21 mouse cellular contexts compared by ENCODE assay signal in the genomic region with DNA sequence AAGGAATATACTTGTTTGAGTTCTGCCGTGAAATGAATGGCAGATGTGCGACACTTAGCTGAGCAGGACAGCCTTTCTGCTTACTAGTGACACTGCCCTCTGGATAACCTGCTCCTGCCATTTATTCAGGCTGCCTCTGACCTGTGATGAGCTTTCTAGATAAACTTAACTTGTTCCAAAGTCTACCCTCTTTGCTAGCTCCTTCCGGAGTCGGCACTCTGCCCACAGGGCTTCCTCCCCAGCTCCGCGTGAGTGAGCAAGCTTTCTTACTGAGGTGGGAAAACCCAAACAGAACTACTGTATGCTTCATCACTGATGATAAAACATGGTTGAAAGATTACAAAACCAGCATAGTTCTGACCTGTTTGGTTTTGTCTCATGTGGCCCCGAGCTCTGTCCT. TPM values are rescaled to one million over a fixed set of nuclear protein-coding genes. Genes with fewer than 3 reads are reported as not detected.
A peak's percentile ranks its signal among the peaks of the same experiment; 100 is the strongest.
DNase-seq lines count a peak whose midpoint lies in the region; ATAC-seq and TF ChIP-seq lines count a peak whose summit lies in the region.
"Had no signal": no experiment of that assay in that cellular context is flagged by ENCODE, and none has a peak within 500 bp of the region (broad histone marks: within the 10 kb centered on the region; RNA-seq: fewer than 3 reads in every experiment).

No protein-coding gene starts in this region.

- H3K4me2 ChIP-seq in kidney, embryonic 14.5 days (replicated peaks; ENCODE audit: low read depth, low read length), result no peak overlapping the region
- H3K4me2 ChIP-seq in kidney, embryonic 15.5 days, result no peak overlapping the region
- H3K4me2 ChIP-seq: embryonic facial prominence, embryonic 15.5 days; forebrain, embryonic 15.5 days; heart, embryonic 12.5 days; hindbrain, embryonic 14.5 days had no signal

- no peaks in the 10 kb centered on the region for H3K36me3 ChIP-seq in kidney, embryonic 14.5 days (ENCODE audit: control insufficient read depth, insufficient read depth, low read length)
- no peaks in the 10 kb centered on the region for H3K36me3 ChIP-seq in kidney, adult 2 months (ENCODE audit: control insufficient read depth, insufficient read depth, low read length)
- no peaks in the 10 kb centered on the region for H3K36me3 ChIP-seq in kidney, embryonic 15.5 days
- H3K36me3 ChIP-seq: embryonic facial prominence, embryonic 15.5 days; forebrain, embryonic 15.5 days; heart, embryonic 12.5 days; hindbrain, embryonic 10.5 days had no signal

- no peak overlapping the region for H3K4me3 ChIP-seq in kidney, embryonic 14.5 days (ENCODE audit: low read length)
- H3K4me3 ChIP-seq in kidney, adult 2 months (ENCODE audit: insufficient read depth, low read depth, low read length), result no peak overlapping the region
- H3K4me3 ChIP-seq in kidney, embryonic 15.5 days (replicated peaks), result no peak overlapping the region
- H3K4me3 ChIP-seq: embryonic facial prominence, embryonic 15.5 days; erythroblast, embryonic 14.5 days; forebrain, embryonic 15.5 days; heart, adult 2 months; heart, embryonic 12.5 days; hindbrain, embryonic 10.5 days had no signal

- no peak for TF ChIP-seq POLR2A in kidney, adult 2 months (IDR thresholded peaks at IDR 0.05; ENCODE audit: low read depth, low read length)

- H3K9ac ChIP-seq in kidney, embryonic 14.5 days (ENCODE audit: low read depth, low read length), result no peak overlapping the region
- no peak overlapping the region for H3K9ac ChIP-seq in kidney, embryonic 15.5 days
- H3K9ac ChIP-seq: embryonic facial prominence, embryonic 15.5 days; forebrain, embryonic 15.5 days; heart, embryonic 12.5 days; hindbrain, embryonic 14.5 days had no signal

- H3K9me3 ChIP-seq in kidney, embryonic 14.5 days (ENCODE audit: control insufficient read depth, low read length), result no peaks in the 10 kb centered on the region
- no peaks in the 10 kb centered on the region for H3K9me3 ChIP-seq in kidney, embryonic 15.5 days (replicated peaks)
- H3K9me3 ChIP-seq: embryonic facial prominence, embryonic 15.5 days; forebrain, embryonic 15.5 days; heart, embryonic 12.5 days; hindbrain, embryonic 10.5 days had no signal

- no peaks in the 10 kb centered on the region for H3K27me3 ChIP-seq in kidney, embryonic 14.5 days (ENCODE audit: control insufficient read depth, insufficient read depth, low read length)
- H3K27me3 ChIP-seq in kidney, adult 2 months (replicated peaks; ENCODE audit: control insufficient read depth, insufficient read depth, low read length), result no peaks in the 10 kb centered on the region
- H3K27me3 ChIP-seq in kidney, embryonic 15.5 days, result no peaks in the 10 kb centered on the region
- H3K27me3 ChIP-seq: forebrain, embryonic 15.5 days; heart, embryonic 12.5 days had no signal

- no peaks in the 10 kb centered on the region for H3K4me1 ChIP-seq in kidney, embryonic 14.5 days (ENCODE audit: control insufficient read depth, insufficient read depth, low read length)
- H3K4me1 ChIP-seq in kidney, adult 2 months (ENCODE audit: control insufficient read depth, insufficient read depth, low read length), result no peaks in the 10 kb centered on the region
- H3K4me1 ChIP-seq in kidney, embryonic 15.5 days, result peaks cover 6% of the 10 kb centered on the region; the same call in 1 of the 2 replicates
- H3K4me1 ChIP-seq: embryonic facial prominence, embryonic 15.5 days; forebrain, embryonic 15.5 days; hindbrain, embryonic 10.5 days had no signal

- TF ChIP-seq CTCF in kidney, adult 2 months (conservative IDR thresholded peaks at IDR 0.05; ENCODE audit: insufficient read depth, insufficient read length, low read depth, low read length), result no peak

- H3K27ac ChIP-seq in kidney, embryonic 14.5 days (ENCODE audit: low read depth, low read length), result no peak overlapping the region
- H3K27ac ChIP-seq in kidney, adult 2 months (ENCODE audit: insufficient read depth, low read depth, low read length), result no peak overlapping the region
- H3K27ac ChIP-seq in kidney, embryonic 15.5 days, result no peak overlapping the region
- H3K27ac ChIP-seq: embryonic facial prominence, embryonic 15.5 days; forebrain, embryonic 15.5 days; heart, adult 2 months; hindbrain, embryonic 10.5 days; hindbrain, embryonic 14.5 days had no signal

- DNase-seq in kidney, adult 2 months, result no peak
- DNase-seq in brain, adult 2 months (ENCODE audit: low read depth, low spot score), result peak; percentile 9
- peak; percentile 20 to 50 for DNase-seq in kidney, postnatal 4 days
- no peak for DNase-seq in urinary bladder, postnatal 10 days (ENCODE audit: low spot score)
- no peak for DNase-seq in heart, adult 9 months (ENCODE audit: low spot score in 2 of 2)
- no peak for DNase-seq in neural tube, embryonic 10.5 days (ENCODE audit: extremely low spot score, low spot score)
- DNase-seq: adrenal gland, postnatal 14 days; cerebellum, adult 18-20 months; cerebellum, adult 9-11 months; cerebellum, postnatal 36 days; gastrocnemius, postnatal 14 days; heart, adult 2 months had no signal

- ATAC-seq in kidney, embryonic 14.5 days (ENCODE audit: low FRiP score, low TSS enrichment), result peak; percentile 49; the same call in 1 of the 2 replicates
- ATAC-seq in kidney, embryonic 15.5 days (replicated peaks; ENCODE audit: low FRiP score), result peak; percentile 70
- ATAC-seq: activated CD4-positive, CD25-positive, alpha-beta regulatory T cell, adult 4 months; forebrain, embryonic 15.5 days had no signal

- WGBS in kidney, embryonic 14.5 days, result 67% methylated on average over 7 of the region's 7 CpGs
- WGBS in kidney, adult 2 months, result 42% methylated on average over 7 of the region's 7 CpGs
- 63% methylated on average over 7 of the region's 7 CpGs for WGBS in kidney, embryonic 15.5 days

RNA-seq across cellular contexts. Expression of gene Slco1c1, which starts 19.2 kb away (rescaled TPM):
- polyA plus RNA-seq in kidney, embryonic 14.5 days (2014; fragmentation: Nextera tagmentation; extraction: Ambion mirVana), result 0.21 and 0.32 TPM in 2 replicates
- 0.08 TPM in 1 of 2 replicates, not detected in the other for polyA plus RNA-seq in kidney, adult 2 months (2012; rRNA removed)
- 0.10 and 0.15 TPM in 2 replicates for polyA plus RNA-seq in kidney, embryonic 15.5 days (2015; fragmentation: Nextera tagmentation; extraction: Ambion mirVana)
- polyA plus RNA-seq: erythroblast, embryonic 14.5 days had no signal

Comparison
In these comparisons a context has a peak if more than half of its experiments do, and no peak if none do; other contexts are left out.
1. DNase-seq: peak in brain, adult 2 months (single experiment) and kidney, postnatal 4 days (2 of 2); none in kidney, adult 2 months (single experiment), urinary bladder, postnatal 10 days (single experiment), heart, adult 9 months (0 of 2) and neural tube, embryonic 10.5 days (single experiment).